Mouse (Mus musculus): ENCODE data around the gene Agpat1. TPM values are rescaled to one million over a fixed set of nuclear protein-coding genes. Genes with fewer than 3 reads are reported as not detected.

Agpat1 gene
- polyA plus RNA-seq, 1 experiment: 330 TPM

DNA sequence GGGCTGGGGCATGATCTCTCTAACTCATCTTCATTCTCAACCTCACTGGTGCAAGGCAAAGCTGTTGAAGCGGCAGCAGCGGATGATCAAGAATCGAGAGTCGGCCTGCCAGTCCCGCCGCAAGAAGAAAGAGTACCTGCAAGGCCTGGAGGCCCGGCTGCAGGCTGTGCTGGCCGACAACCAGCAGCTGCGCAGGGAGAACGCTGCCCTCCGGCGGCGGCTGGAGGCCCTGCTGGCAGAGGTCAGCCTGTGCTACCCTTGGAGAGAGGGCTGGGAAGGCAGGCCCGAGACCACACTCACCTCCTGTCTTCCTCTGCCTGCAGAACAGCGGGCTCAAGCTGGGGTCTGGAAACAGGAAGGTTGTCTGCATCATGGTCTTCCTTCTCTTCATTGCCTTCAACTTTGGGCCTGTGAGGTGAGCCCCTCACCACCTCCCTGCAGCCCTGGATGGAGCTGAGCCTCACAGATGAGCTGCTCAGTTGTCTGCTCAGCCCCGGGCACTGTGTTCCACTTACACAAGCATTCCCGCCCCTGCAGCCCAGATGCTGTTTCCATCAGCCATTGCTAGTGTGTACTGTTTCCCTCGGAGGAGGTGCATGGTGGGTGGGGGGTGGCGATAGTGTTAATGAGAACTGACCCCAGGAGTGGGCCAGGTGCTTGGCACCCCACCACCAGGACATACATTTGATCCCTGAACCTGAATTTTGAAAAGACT lies 47.6 kb downstream of the Agpat1 start:
- TF ChIP-seq POLR2A (IDR thresholded peaks at IDR 0.05; ENCODE audit: low read depth, low read length) (no peak), CTCF (IDR thresholded peaks at IDR 0.05; ENCODE audit: extremely low read depth, insufficient read length, insufficient replicate concordance, low read depth, low read length) (peak; percentile 35; the same call in 1 of the 2 replicates)
- 56% methylated on average over 19 of the region's 19 CpGs for WGBS
- Histone ChIP-seq H3K4me3 (ENCODE audit: low read depth, low read length) (no peak overlapping the region), H3K4me1 (ENCODE audit: control insufficient read depth, insufficient read depth, insufficient read length, low read length) (peaks cover 12% of the 10 kb centered on the region), H3K27ac (ENCODE audit: insufficient read depth, low read depth, low read length) (no peak overlapping the region), H3K36me3 (ENCODE audit: control insufficient read depth, insufficient read depth, low read length) (peaks cover 32% of the 10 kb centered on the region), H3K27me3 (ENCODE audit: control insufficient read depth, insufficient read depth, low read length) (no peaks in the 10 kb centered on the region)

GRCm38 (mm10) chr17:34652546-34652945 lies 48.5 kb downstream of the Agpat1 start:
- Histone ChIP-seq H3K36me3 (ENCODE audit: control insufficient read depth, insufficient read depth, low read length) (peaks cover 32% of the 10 kb centered on the region), H3K4me1 (ENCODE audit: control insufficient read depth, insufficient read depth, insufficient read length, low read length) (peaks cover 11% of the 10 kb centered on the region), H3K27ac (ENCODE audit: insufficient read depth, low read depth, low read length) (no peak overlapping the region), H3K27me3 (ENCODE audit: control insufficient read depth, insufficient read depth, low read length) (no peaks in the 10 kb centered on the region), H3K4me3 (ENCODE audit: low read depth, low read length) (no peak overlapping the region)
- TF ChIP-seq CTCF (IDR thresholded peaks at IDR 0.05; ENCODE audit: extremely low read depth, insufficient read length, insufficient replicate concordance, low read depth, low read length) (no peak), POLR2A (IDR thresholded peaks at IDR 0.05; ENCODE audit: low read depth, low read length) (no peak)
- 88% methylated on average over 10 of the region's 10 CpGs for WGBS

- no peak for TF ChIP-seq POLR2A (IDR thresholded peaks at IDR 0.05; ENCODE audit: low read depth, low read length)
- no peak for TF ChIP-seq CTCF (IDR thresholded peaks at IDR 0.05; ENCODE audit: extremely low read depth, insufficient read length, insufficient replicate concordance, low read depth, low read length)
- WGBS: 95% methylated on average over 8 of the region's 8 CpGs
- H3K4me3 ChIP-seq (ENCODE audit: low read depth, low read length): no peak overlapping the region
- H3K27me3 ChIP-seq (ENCODE audit: control insufficient read depth, insufficient read depth, low read length): no peaks in the 10 kb centered on the region
- H3K36me3 ChIP-seq (ENCODE audit: control insufficient read depth, insufficient read depth, low read length): peaks cover 32% of the 10 kb centered on the region
- H3K27ac ChIP-seq (ENCODE audit: insufficient read depth, low read depth, low read length): no peak overlapping the region
- H3K4me1 ChIP-seq (ENCODE audit: control insufficient read depth, insufficient read depth, insufficient read length, low read length): peaks cover 9% of the 10 kb centered on the region
Measured at GRCm38 (mm10) chr17:34652985-34653384, 48.9 kb downstream of the Agpat1 start.

DNA sequence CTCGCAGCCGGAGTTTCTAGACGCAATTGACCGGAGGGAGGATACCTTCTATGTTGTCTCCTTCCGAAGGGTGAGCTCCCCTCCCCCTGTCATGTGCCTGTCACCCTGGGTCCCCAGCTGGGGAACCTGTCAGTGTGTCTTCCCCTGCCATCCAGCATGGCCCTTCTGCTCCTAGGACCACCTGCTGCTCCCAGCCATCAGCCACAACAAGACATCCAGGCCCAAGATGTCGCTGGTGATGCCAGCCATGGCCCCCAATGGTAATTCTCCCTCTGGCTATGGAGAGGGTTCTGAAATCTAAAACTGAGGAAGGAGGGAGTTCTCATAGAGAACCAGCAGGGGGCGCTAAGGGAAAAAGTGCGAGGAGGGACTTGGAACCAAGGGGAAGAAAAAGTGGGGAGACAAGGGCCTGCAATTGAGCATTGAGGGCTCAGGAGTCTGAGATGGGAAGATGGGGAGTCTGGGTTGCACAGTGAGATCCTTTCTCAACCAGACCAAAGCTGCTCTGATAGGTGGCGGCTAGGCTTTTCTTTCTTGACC lies 49.8 kb downstream of the Agpat1 start:
- peaks cover 7% of the 10 kb centered on the region for H3K4me1 ChIP-seq (ENCODE audit: control insufficient read depth, insufficient read depth, insufficient read length, low read length)
- no peaks in the 10 kb centered on the region for H3K27me3 ChIP-seq (ENCODE audit: control insufficient read depth, insufficient read depth, low read length)
- no peak overlapping the region for H3K4me3 ChIP-seq (ENCODE audit: low read depth, low read length)
- H3K27ac ChIP-seq (ENCODE audit: insufficient read depth, low read depth, low read length): no peak overlapping the region
- peak; percentile 73; the same call in 1 of the 2 replicates for TF ChIP-seq CTCF (IDR thresholded peaks at IDR 0.05; ENCODE audit: extremely low read depth, insufficient read length, insufficient replicate concordance, low read depth, low read length)
- TF ChIP-seq POLR2A (IDR thresholded peaks at IDR 0.05; ENCODE audit: low read depth, low read length): no peak
- 63% methylated on average over 9 of the region's 9 CpGs for WGBS
- H3K36me3 ChIP-seq (ENCODE audit: control insufficient read depth, insufficient read depth, low read length): peaks cover 32% of the 10 kb centered on the region

GRCm38 (mm10) chr17:34654392-34654791 lies 50.3 kb downstream of the Agpat1 start:
- Histone ChIP-seq H3K27me3 (ENCODE audit: control insufficient read depth, insufficient read depth, low read length) (no peaks in the 10 kb centered on the region), H3K4me1 (ENCODE audit: control insufficient read depth, insufficient read depth, insufficient read length, low read length) (peaks cover 7% of the 10 kb centered on the region), H3K4me3 (ENCODE audit: low read depth, low read length) (no peak overlapping the region), H3K36me3 (ENCODE audit: control insufficient read depth, insufficient read depth, low read length) (peaks cover 32% of the 10 kb centered on the region), H3K27ac (ENCODE audit: insufficient read depth, low read depth, low read length) (0 out of 2 replicates have a peak overlapping the region, but pooled peaks have one; percentile 67)
- WGBS: 92% methylated on average over 13 of the region's 13 CpGs
- no peak for TF ChIP-seq POLR2A (IDR thresholded peaks at IDR 0.05; ENCODE audit: low read depth, low read length)
- no peak for TF ChIP-seq CTCF (IDR thresholded peaks at IDR 0.05; ENCODE audit: extremely low read depth, insufficient read length, insufficient replicate concordance, low read depth, low read length)

DNA sequence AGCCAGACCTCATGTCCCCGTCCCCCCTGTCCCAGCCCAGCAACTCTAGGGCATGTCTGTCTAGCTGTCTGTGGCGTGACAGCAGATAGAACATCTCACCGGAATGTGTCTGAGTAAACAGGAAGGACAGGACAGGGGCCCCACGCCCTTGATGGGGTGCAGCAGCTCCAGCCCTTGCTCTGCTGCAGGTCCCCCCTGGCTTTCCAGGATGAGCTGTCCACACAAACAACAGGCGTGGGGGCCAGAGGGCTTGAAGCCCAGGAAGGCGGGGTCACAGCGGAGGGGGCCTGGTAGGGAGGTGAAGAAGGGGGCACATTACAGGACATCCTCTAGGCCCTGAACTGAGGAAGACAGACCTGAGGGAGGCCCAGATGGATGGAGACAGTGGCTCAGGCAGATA lies 51.1 kb downstream of the Agpat1 start:
- Histone ChIP-seq H3K36me3 (ENCODE audit: control insufficient read depth, insufficient read depth, low read length) (peaks cover 32% of the 10 kb centered on the region), H3K27me3 (ENCODE audit: control insufficient read depth, insufficient read depth, low read length) (no peaks in the 10 kb centered on the region), H3K4me3 (ENCODE audit: low read depth, low read length) (no peak overlapping the region), H3K4me1 (ENCODE audit: control insufficient read depth, insufficient read depth, insufficient read length, low read length) (peaks cover 7% of the 10 kb centered on the region), H3K27ac (ENCODE audit: insufficient read depth, low read depth, low read length) (peak overlapping the region; percentile 67)
- TF ChIP-seq CTCF (IDR thresholded peaks at IDR 0.05; ENCODE audit: extremely low read depth, insufficient read length, insufficient replicate concordance, low read depth, low read length) (no peak), POLR2A (IDR thresholded peaks at IDR 0.05; ENCODE audit: low read depth, low read length) (no peak)
- WGBS: 70% methylated on average over 7 of the region's 7 CpGs

DNA sequence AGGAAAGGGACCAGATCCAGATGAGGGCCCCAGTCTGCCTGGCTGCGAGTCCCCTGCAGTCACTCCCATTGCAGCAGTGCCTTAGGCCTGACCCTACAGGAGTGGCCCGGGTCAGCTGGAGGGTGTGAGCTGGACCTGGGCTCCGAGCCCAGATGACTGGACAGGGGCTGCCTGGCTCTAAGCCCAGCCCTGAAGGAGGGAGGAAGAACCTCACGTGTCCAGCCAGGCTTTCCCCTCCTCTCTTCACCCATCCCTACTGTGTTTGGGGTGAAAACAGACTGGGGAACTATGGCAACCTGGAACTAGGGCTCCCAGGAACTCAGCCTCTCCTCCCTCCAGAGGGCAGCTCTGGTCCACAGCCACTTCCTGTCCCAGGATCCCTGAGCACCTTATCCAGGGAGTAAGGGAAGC lies 51.5 kb downstream of the Agpat1 start:
- H3K27ac ChIP-seq (ENCODE audit: insufficient read depth, low read depth, low read length): peak overlapping the region; percentile 67
- peaks cover 29% of the 10 kb centered on the region for H3K36me3 ChIP-seq (ENCODE audit: control insufficient read depth, insufficient read depth, low read length)
- no peak overlapping the region for H3K4me3 ChIP-seq (ENCODE audit: low read depth, low read length)
- TF ChIP-seq POLR2A (IDR thresholded peaks at IDR 0.05; ENCODE audit: low read depth, low read length) (no peak), CTCF (IDR thresholded peaks at IDR 0.05; ENCODE audit: extremely low read depth, insufficient read length, insufficient replicate concordance, low read depth, low read length) (peak; percentile 6; the same call in 1 of the 2 replicates)
- peaks cover 7% of the 10 kb centered on the region for H3K4me1 ChIP-seq (ENCODE audit: control insufficient read depth, insufficient read depth, insufficient read length, low read length)
- 27% methylated on average over 4 of the region's 4 CpGs for WGBS
- H3K27me3 ChIP-seq (ENCODE audit: control insufficient read depth, insufficient read depth, low read length): peaks cover 2% of the 10 kb centered on the region; the same call in 1 of the 2 replicates
